Mouse (Mus musculus) erythroblast, embryonic 14.5 days (primary cell): Measurements from ENCODE around the gene Atf6b.

Source experiments
- GATA1 ChIP-seq: IDR thresholded peaks from 2 replicates; pipeline ENCODE4 v1.6.1; 2012; ENCODE audit warnings: low read length, inconsistent platforms, mixed read lengths
- TAL1 ChIP-seq: IDR thresholded peaks from 3 replicates; pipeline ENCODE4 v1.6.1; 2012; ENCODE audit warnings: low read length, inconsistent platforms, mixed read lengths

GRCm38 (mm10) chr17:34664472-34664871 is 17.5 kb downstream of the Atf6b start:
- TF ChIP-seq TAL1, result no peak
- TF ChIP-seq GATA1, result no peak
